Mouse (Mus musculus): ENCODE measurements around the gene Grin2d.
"Not testable (repeated sequence)": the region's sequence is repeated elsewhere in the genome, so short reads cannot be mapped to it uniquely, and the experiment has no call there.

Gene Grin2d

GRCm38 (mm10) chr7:45878278-45878677, at the start of gene Grin2d:
Gene Grin2d, minus strand, starts transcription at chr7:45878378.
- DNase-seq (ENCODE audit: low spot score) = not testable (repeated sequence)

DNA sequence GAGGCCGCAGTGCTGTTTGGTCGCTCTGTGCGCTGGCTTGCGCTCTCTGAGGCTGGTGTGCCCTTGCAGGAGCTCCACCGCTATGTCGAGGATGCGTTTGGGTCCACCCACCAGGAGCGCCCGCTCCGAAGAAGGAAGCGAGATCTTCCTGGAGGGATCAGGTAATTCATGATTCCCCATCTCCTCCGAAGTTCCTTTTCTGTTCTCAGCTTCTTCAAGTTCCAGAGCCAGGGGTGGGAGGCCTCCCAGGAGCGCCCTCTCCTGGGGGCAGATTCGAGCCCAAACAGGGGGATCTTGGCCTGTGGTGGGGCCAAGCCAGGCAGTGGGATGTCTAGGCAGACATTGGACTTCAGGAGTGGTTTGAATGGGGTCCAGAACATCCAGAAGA, 46.2 kb upstream of the Grin2d start:
- no peak for DNase-seq (ENCODE audit: low spot score)

GRCm38 (mm10) chr7:45923762-45924428, 45.7 kb upstream of the Grin2d start, which contains the start of gene Ccdc114:
Gene Ccdc114, plus strand, starts transcription at chr7:45924072.
- no peak for DNase-seq (ENCODE audit: low spot score)

DNA sequence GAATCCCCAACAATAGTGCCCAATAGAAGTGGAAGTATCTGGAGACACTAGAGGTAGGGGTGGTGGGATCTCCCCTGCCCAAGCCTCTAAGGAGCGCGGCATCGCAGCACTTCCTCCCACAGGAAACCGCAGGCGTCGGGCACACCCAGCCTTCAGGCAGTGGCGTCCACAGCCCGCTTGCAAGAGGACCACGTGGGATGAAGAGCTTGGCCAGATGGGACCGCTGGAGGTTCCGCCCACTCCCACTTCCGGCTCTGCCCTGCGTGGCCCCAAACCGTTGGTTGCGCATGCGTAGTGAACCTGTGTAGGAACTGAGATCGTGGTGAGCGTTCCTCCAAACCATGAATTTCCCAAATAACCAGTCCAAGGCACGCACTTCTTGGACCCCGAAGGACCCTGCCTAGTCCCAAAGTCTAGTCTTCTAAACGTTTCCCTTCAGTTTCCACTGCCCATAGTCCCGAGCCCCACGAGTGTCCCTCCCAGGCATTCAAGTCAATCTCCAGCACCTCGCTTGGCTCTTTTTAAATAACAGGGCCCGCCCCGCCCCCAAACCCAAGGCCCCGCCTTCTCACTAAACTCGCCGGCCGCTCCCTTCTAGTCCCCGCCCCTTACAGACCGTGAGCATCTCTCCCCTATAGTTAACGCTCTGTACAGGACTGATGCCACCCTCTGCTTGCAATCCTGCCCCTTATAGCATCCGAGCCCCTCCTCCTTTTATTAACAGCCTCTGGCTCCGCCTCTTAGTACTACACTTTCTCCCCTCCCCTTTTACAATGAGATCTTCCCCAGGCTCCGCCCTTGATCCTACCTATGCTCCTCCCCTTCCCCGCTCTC, 45.0 kb upstream of the Grin2d start:
- peak; percentile 92 for DNase-seq (ENCODE audit: low spot score)

- DNase-seq (ENCODE audit: low spot score) = no peak
These were observed 43.9 kb upstream of the Grin2d start for GRCm38 (mm10) chr7:45921950-45922600.

GRCm38 (mm10) chr7:45921242-45921621, 43.1 kb upstream of the Grin2d start, which contains the start of gene Emp3:
Gene Emp3, minus strand, starts transcription at chr7:45921404.
- no peak for DNase-seq (ENCODE audit: low spot score)

DNA sequence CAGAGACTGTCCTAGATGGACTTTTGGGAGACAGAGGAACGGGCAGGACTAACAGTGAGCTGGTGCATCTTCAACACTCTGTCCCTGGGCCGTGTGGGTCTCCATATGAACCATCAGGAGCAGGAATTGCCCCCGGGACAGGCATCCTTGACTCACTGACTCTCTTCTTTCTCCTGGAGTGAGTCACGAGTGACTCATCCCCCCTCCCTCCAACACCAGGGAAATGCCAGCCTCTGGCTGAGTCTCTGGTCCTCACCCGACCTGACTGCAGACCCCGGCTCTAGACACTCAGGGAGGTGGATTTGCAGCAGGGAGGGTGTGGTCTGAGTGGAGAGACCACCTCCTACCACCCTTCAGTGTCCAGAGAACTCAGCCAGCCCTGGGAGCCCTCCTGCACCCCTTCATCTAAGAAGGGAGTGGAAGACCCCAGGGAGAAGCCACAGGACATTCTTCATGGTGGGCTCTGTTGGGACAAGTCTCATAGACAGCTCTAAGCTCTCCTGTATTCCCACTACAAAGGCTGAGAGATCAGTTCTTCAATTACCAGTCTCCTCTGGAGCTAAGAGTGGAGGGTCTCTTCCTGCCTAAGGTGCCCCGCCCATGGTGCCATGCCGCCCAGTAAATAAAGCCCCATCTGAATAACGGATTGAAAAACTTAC, 42.5 kb upstream of the Grin2d start:
- no peak for DNase-seq (ENCODE audit: low spot score)

DNA sequence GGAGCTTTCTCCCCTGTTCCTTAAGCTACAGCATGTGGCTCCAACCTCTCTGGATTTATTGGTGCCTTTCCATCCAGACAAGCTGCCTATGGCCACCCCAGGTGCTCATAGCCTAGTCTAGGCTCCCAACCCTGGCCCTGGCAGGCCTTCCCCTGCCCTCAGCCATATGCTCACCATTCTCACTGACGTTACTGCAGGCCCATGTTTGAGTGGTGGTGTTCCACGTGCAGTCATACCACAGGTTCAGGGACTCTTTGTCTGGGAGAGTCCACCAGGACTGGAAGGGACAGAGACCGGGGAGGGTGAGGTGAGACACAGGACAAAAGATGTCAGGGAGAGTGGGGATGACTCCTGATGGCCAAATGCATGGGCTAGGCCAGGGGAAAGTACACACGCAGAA, 41.6 kb upstream of the Grin2d start:
- no peak for DNase-seq (ENCODE audit: low spot score)

DNA sequence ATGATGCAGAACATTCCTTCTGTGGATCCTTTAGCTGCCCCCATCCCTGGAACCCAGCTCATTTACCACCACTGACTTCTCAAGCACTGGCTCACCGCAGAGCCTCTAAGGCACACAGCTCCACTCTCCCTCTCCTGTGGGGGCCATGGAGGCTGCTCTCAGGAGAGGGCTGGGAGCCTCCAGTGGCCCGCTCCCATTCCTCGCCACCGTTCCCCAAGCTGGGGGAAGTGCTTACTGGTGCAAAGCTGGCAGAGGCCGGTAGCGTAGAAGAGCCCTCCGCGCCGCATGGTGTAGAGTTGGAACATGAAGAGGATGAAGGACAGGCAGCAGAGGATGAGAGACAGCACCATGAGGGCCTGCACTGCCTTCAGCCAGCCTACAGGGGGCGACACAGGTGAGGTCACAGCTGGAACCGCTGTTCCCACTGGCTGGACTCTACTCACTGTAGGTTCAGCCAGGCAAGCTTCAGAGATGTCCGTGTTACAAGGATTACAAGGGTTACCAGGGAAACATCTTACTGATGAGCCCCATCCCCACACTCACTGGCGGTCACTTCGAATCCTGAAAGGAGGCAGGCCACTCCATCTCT, 41.0 kb upstream of the Grin2d start:
- DNase-seq (ENCODE audit: low spot score) = no peak

GRCm38 (mm10) chr7:45917926-45918325, 39.7 kb upstream of the Grin2d start:
- no peak for DNase-seq (ENCODE audit: low spot score)

- no peak for DNase-seq (ENCODE audit: low spot score)
These were observed 39.0 kb upstream of the Grin2d start for GRCm38 (mm10) chr7:45917004-45917704.

- peak; percentile 81 for DNase-seq (ENCODE audit: low spot score)
These were observed 38.2 kb upstream of the Grin2d start for GRCm38 (mm10) chr7:45916056-45917003.

GRCm38 (mm10) chr7:45915011-45915410, 36.8 kb upstream of the Grin2d start:
- no peak for DNase-seq (ENCODE audit: low spot score)

DNA sequence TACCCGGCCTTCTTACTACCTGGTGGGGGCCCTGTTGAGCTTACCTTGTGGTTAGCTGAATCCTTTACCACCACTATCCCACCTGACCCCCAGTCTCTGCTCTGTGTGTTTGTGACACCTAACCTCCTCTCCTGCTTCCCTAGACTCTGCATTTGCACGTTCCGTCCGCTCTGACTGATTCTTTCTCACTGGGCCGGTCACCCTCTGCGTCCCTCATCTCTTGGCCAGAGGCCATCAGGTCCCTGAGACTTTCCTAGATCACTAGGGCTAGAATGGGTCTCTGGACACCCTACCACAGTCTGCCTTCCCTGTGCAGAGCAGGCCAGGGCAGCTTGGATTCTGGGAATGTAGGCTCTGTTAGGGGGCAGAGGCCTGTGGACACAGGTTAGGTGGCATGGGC, 35.9 kb upstream of the Grin2d start:
- DNase-seq (ENCODE audit: low spot score) = no peak

GRCm38 (mm10) chr7:45909145-45909544, 31.0 kb upstream of the Grin2d start:
- no peak for DNase-seq (ENCODE audit: low spot score)

- DNase-seq (ENCODE audit: low spot score) = no peak
These were observed 30.2 kb upstream of the Grin2d start for GRCm38 (mm10) chr7:45908384-45908783.

DNA sequence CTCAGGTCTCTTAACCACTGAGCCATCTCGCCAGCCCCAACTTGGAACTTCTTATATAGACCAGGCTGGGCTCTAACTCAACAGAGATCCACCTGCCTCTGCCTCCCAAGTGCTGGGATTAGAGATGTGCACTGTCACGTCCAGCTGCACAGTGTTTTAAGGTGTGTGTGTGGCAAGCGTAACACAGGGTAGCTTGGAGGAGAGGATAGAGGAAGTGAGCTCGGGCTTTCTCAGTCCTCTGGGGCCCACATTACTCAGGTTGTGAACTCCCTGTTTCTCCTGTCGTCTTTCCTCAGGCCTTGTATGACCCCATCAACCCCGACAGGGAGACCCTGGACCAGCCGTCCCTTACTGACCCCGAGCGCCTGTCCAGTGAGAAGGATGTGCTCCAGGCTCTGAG, 28.4 kb upstream of the Grin2d start:
- DNase-seq (ENCODE audit: low spot score) = no peak

DNA sequence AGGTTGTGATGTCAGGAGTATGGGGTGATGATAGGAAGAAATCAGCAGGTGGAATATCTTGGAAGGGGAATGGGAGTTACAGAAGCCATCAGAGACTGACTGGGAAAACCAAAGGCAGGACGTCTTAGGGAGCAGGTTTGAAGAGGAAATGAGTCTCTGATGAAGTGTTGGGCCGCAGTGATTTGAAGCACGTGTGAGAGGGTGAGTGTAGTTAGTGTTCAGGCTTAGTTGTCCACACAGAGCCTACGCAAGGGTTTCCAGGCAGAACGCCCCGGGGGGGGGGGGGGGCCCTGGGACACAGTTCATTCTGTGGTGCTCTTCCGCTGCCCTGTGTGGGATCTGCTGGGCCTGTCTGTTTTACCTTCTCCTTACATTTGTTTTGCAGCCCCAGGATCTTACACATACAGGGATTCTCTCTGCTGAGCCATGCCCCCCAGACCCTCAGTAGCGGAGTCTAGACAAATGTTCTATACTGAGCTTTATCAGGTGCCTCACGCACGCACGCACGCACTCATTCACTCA, 24.4 kb upstream of the Grin2d start:
- DNase-seq (ENCODE audit: low spot score) = no peak

GRCm38 (mm10) chr7:45901562-45901961, 23.4 kb upstream of the Grin2d start:
- no peak for DNase-seq (ENCODE audit: low spot score)

DNA sequence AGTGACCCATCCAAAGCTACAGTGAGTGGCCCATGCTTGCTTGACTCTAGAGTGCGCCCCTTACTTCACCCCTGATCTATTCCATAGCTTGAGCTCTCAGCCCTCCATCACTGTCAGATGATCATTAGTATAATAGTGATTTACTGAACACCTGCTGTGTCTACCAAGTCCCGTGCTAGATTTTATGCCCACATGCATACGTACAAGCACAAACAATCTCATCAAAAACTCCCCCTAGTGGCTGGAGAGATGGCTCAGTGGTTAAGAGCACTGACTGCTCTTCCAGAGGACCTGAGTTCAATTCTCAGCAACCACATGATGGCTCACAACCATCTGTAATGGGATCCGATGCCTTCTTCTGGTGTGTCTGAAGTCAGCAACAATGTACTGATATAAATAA, 19.9 kb upstream of the Grin2d start:
- not testable (repeated sequence) for DNase-seq (ENCODE audit: low spot score)
